Mouse (Mus musculus) kidney, adult 18-20 months (tissue): ENCODE data around the gene Fetub.

Experiments
- DNase-seq: peaks from one replicate; pipeline ENCODE4 v3.0.0; 2021

Gene Fetub

GRCm38 (mm10) chr16:22967383-22968030 lies 49.4 kb downstream of the Fetub start:
- no peak for DNase-seq
